Mouse (Mus musculus): Measurements from ENCODE around the gene Ap5b1. TPM values are rescaled to one million over a fixed set of nuclear protein-coding genes. Genes with fewer than 3 reads are reported as not detected.
A peak's percentile ranks its signal among the peaks of the same experiment; 100 is the strongest.

Ap5b1 gene
- polyA plus RNA-seq, 1 experiment from 2014 or later: 10.3 TPM

GRCm38 (mm10) chr19:5603664-5604063 is 35.8 kb downstream of the Ap5b1 start:
- WGBS: 87% methylated on average over 7 of the region's 7 CpGs

GRCm38 (mm10) chr19:5605126-5605525 is 37.3 kb downstream of the Ap5b1 start:
- 90% methylated on average over 7 of the region's 7 CpGs for WGBS
- peaks cover 31% of the 10 kb centered on the region for H3K36me3 ChIP-seq (ENCODE audit: control insufficient read depth, insufficient read depth, low read length)
- H3K4me3 ChIP-seq (ENCODE audit: low read length): no peak overlapping the region
- H3K27ac ChIP-seq (ENCODE audit: low read length): no peak overlapping the region
- no peak for ATAC-seq
- H3K9me3 ChIP-seq (ENCODE audit: control insufficient read depth, low read length): no peaks in the 10 kb centered on the region
- no peak overlapping the region for H3K9ac ChIP-seq (ENCODE audit: low read depth, low read length)
- no peak overlapping the region for H3K4me2 ChIP-seq (ENCODE audit: low read depth, low read length)
- H3K27me3 ChIP-seq (replicated peaks; ENCODE audit: control insufficient read depth, insufficient read depth, low read length): no peaks in the 10 kb centered on the region
- H3K4me1 ChIP-seq (ENCODE audit: control insufficient read depth, insufficient read depth, low read length): peaks cover 30% of the 10 kb centered on the region

More at GRCm38 (mm10) chr19:5603664-5604063, 35.8 kb downstream of the Ap5b1 start:
- Histone ChIP-seq H3K36me3 (ENCODE audit: control insufficient read depth, insufficient read depth, low read length) (peaks cover 30% of the 10 kb centered on the region), H3K4me3 (ENCODE audit: low read length) (no peak overlapping the region), H3K27ac (ENCODE audit: low read length) (no peak overlapping the region), H3K9ac (ENCODE audit: low read depth, low read length) (no peak overlapping the region), H3K9me3 (ENCODE audit: control insufficient read depth, low read length) (no peaks in the 10 kb centered on the region), H3K4me1 (ENCODE audit: control insufficient read depth, insufficient read depth, low read length) (peaks cover 26% of the 10 kb centered on the region), H3K27me3 (replicated peaks; ENCODE audit: control insufficient read depth, insufficient read depth, low read length) (no peaks in the 10 kb centered on the region), H3K4me2 (ENCODE audit: low read depth, low read length) (no peak overlapping the region)
- ATAC-seq: no peak

- 82% methylated on average over 8 of the region's 8 CpGs for WGBS
Observed at GRCm38 (mm10) chr19:5606196-5606595, 38.4 kb downstream of the Ap5b1 start.

GRCm38 (mm10) chr19:5607705-5608410 is 40.0 kb downstream of the Ap5b1 start:
- H3K4me1 ChIP-seq (ENCODE audit: control insufficient read depth, insufficient read depth, low read length): peaks cover 29% of the 10 kb centered on the region
- no peak overlapping the region for H3K27ac ChIP-seq (ENCODE audit: low read length)
- no peak overlapping the region for H3K4me2 ChIP-seq (ENCODE audit: low read depth, low read length)
- ATAC-seq: no peak
- H3K9ac ChIP-seq (ENCODE audit: low read depth, low read length): no peak overlapping the region
- H3K4me3 ChIP-seq (ENCODE audit: low read length): no peak overlapping the region
- H3K36me3 ChIP-seq (ENCODE audit: control insufficient read depth, insufficient read depth, low read length): peaks cover 31% of the 10 kb centered on the region
- no peaks in the 10 kb centered on the region for H3K27me3 ChIP-seq (replicated peaks; ENCODE audit: control insufficient read depth, insufficient read depth, low read length)
- 93% methylated on average over 26 of the region's 26 CpGs for WGBS
- no peaks in the 10 kb centered on the region for H3K9me3 ChIP-seq (ENCODE audit: control insufficient read depth, low read length)

More at GRCm38 (mm10) chr19:5606196-5606595, 38.4 kb downstream of the Ap5b1 start:
- no peak for ATAC-seq
- Histone ChIP-seq H3K4me2 (ENCODE audit: low read depth, low read length) (no peak overlapping the region), H3K27me3 (replicated peaks; ENCODE audit: control insufficient read depth, insufficient read depth, low read length) (no peaks in the 10 kb centered on the region), H3K36me3 (ENCODE audit: control insufficient read depth, insufficient read depth, low read length) (peaks cover 31% of the 10 kb centered on the region), H3K4me1 (ENCODE audit: control insufficient read depth, insufficient read depth, low read length) (peaks cover 35% of the 10 kb centered on the region), H3K27ac (ENCODE audit: low read length) (no peak overlapping the region), H3K4me3 (ENCODE audit: low read length) (no peak overlapping the region), H3K9me3 (ENCODE audit: control insufficient read depth, low read length) (no peaks in the 10 kb centered on the region), H3K9ac (ENCODE audit: low read depth, low read length) (no peak overlapping the region)

- Histone ChIP-seq H3K4me3 (ENCODE audit: low read length) (peak overlapping the region; percentile 70), H3K9me3 (ENCODE audit: control insufficient read depth, low read length) (no peaks in the 10 kb centered on the region), H3K36me3 (ENCODE audit: control insufficient read depth, insufficient read depth, low read length) (peaks cover 26% of the 10 kb centered on the region), H3K9ac (ENCODE audit: low read depth, low read length) (peak overlapping the region; percentile 87; the same call in 1 of the 2 replicates), H3K4me2 (ENCODE audit: low read depth, low read length) (peak overlapping the region; percentile 77), H3K27me3 (replicated peaks; ENCODE audit: control insufficient read depth, insufficient read depth, low read length) (no peaks in the 10 kb centered on the region), H3K4me1 (ENCODE audit: control insufficient read depth, insufficient read depth, low read length) (peaks cover 22% of the 10 kb centered on the region), H3K27ac (ENCODE audit: low read length) (no peak overlapping the region)
- ATAC-seq: no peak
- WGBS: 92% methylated on average over 13 of the region's 13 CpGs
Observed at GRCm38 (mm10) chr19:5608707-5609106, 40.9 kb downstream of the Ap5b1 start.

GRCm38 (mm10) chr19:5609171-5609546 is 41.3 kb downstream of the Ap5b1 start:
- 53% methylated on average over 10 of the region's 10 CpGs for WGBS
- Histone ChIP-seq H3K4me2 (ENCODE audit: low read depth, low read length) (peak overlapping the region; percentile 77), H3K36me3 (ENCODE audit: control insufficient read depth, insufficient read depth, low read length) (peaks cover 23% of the 10 kb centered on the region), H3K27me3 (replicated peaks; ENCODE audit: control insufficient read depth, insufficient read depth, low read length) (no peaks in the 10 kb centered on the region), H3K4me1 (ENCODE audit: control insufficient read depth, insufficient read depth, low read length) (peaks cover 19% of the 10 kb centered on the region), H3K4me3 (ENCODE audit: low read length) (peak overlapping the region; percentile 70), H3K9me3 (ENCODE audit: control insufficient read depth, low read length) (no peaks in the 10 kb centered on the region), H3K9ac (ENCODE audit: low read depth, low read length) (peak overlapping the region; percentile 87), H3K27ac (ENCODE audit: low read length) (peak overlapping the region; percentile 95)
- no peak for ATAC-seq

GRCm38 (mm10) chr19:5609547-5610404 is 42.0 kb downstream of the Ap5b1 start, which contains the start of gene Kat5:
Gene Kat5, minus strand, starts transcription at chr19:5610237.
- Histone ChIP-seq H3K27ac (ENCODE audit: low read length) (peak within 1 kb of the TSS; percentile 95), H3K9me3 (ENCODE audit: control insufficient read depth, low read length) (no peaks in the 10 kb centered on the region), H3K9ac (ENCODE audit: low read depth, low read length) (peak within 1 kb of the TSS; percentile 87), H3K36me3 (ENCODE audit: control insufficient read depth, insufficient read depth, low read length) (peaks cover 18% of the 10 kb centered on the region), H3K27me3 (replicated peaks; ENCODE audit: control insufficient read depth, insufficient read depth, low read length) (no peaks in the 10 kb centered on the region), H3K4me2 (ENCODE audit: low read depth, low read length) (peak within 1 kb of the TSS; percentile 77), H3K4me3 (ENCODE audit: low read length) (peak within 1 kb of the TSS; percentile 70), H3K4me1 (ENCODE audit: control insufficient read depth, insufficient read depth, low read length) (peaks cover 16% of the 10 kb centered on the region)
- peak; percentile 95 for ATAC-seq
- under 1% methylated on average over 55 of the region's 55 CpGs for WGBS

- WGBS: 65% methylated on average over 1 of the region's 1 CpGs
- Histone ChIP-seq H3K36me3 (ENCODE audit: control insufficient read depth, insufficient read depth, low read length) (peaks cover 10% of the 10 kb centered on the region), H3K27me3 (replicated peaks; ENCODE audit: control insufficient read depth, insufficient read depth, low read length) (no peaks in the 10 kb centered on the region), H3K9me3 (ENCODE audit: control insufficient read depth, low read length) (no peaks in the 10 kb centered on the region), H3K27ac (ENCODE audit: low read length) (no peak overlapping the region), H3K4me1 (ENCODE audit: control insufficient read depth, insufficient read depth, low read length) (peaks cover 16% of the 10 kb centered on the region), H3K4me2 (ENCODE audit: low read depth, low read length) (no peak overlapping the region), H3K4me3 (ENCODE audit: low read length) (no peak overlapping the region), H3K9ac (ENCODE audit: low read depth, low read length) (no peak overlapping the region)
- no peak for ATAC-seq
Observed at GRCm38 (mm10) chr19:5611973-5612372, 44.1 kb downstream of the Ap5b1 start.

- H3K36me3 ChIP-seq (ENCODE audit: control insufficient read depth, insufficient read depth, low read length): peaks cover 6% of the 10 kb centered on the region
- no peak for ATAC-seq
Observed at GRCm38 (mm10) chr19:5612762-5613411, 45.1 kb downstream of the Ap5b1 start.

More at GRCm38 (mm10) chr19:5612762-5613411, 45.1 kb downstream of the Ap5b1 start:
- peaks cover 16% of the 10 kb centered on the region for H3K4me1 ChIP-seq (ENCODE audit: control insufficient read depth, insufficient read depth, low read length)
- H3K9ac ChIP-seq (ENCODE audit: low read depth, low read length): no peak overlapping the region
- H3K4me3 ChIP-seq (ENCODE audit: low read length): no peak overlapping the region
- WGBS: 75% methylated on average over 3 of the region's 3 CpGs
- H3K27ac ChIP-seq (ENCODE audit: low read length): no peak overlapping the region
- no peaks in the 10 kb centered on the region for H3K27me3 ChIP-seq (replicated peaks; ENCODE audit: control insufficient read depth, insufficient read depth, low read length)
- no peak overlapping the region for H3K4me2 ChIP-seq (ENCODE audit: low read depth, low read length)
- H3K9me3 ChIP-seq (ENCODE audit: control insufficient read depth, low read length): no peaks in the 10 kb centered on the region

Measured in intestine, embryonic 16.5 days (tissue).